Mouse (Mus musculus): Measurements from ENCODE around the gene Slc35f4. TPM values are rescaled to one million over a fixed set of nuclear protein-coding genes. Genes with fewer than 3 reads are reported as not detected.
A peak's percentile ranks its signal among the peaks of the same experiment; 100 is the strongest.

Gene Slc35f4
- polyA plus RNA-seq (2014; fragmentation: Nextera tagmentation; extraction: Ambion mirVana) = 24.9 and 38.7 TPM in 2 replicates

- Histone ChIP-seq H3K4me3 (ENCODE audit: low read depth, low read length) (peak within 1 kb of the TSS; percentile 63), H3K27ac (ENCODE audit: low read depth, low read length) (peak within 1 kb of the TSS; percentile 77), H3K4me1 (ENCODE audit: control insufficient read depth, insufficient read depth, low read length) (0 out of 2 replicates have a peak, but pooled peaks cover 3% of the 10 kb centered on the region), H3K9me3 (ENCODE audit: control insufficient read depth, low read length) (no peaks in the 10 kb centered on the region), H3K4me2 (ENCODE audit: low read depth, low read length) (peak within 1 kb of the TSS; percentile 80), H3K36me3 (ENCODE audit: control insufficient read depth, insufficient read depth, low read length) (no peaks in the 10 kb centered on the region), H3K9ac (replicated peaks; ENCODE audit: low read depth, low read length) (peak within 1 kb of the TSS; percentile 78), H3K27me3 (ENCODE audit: control insufficient read depth, insufficient read depth, low read length) (no peaks in the 10 kb centered on the region)
- peak; percentile 70; the same call in 1 of the 2 replicates for ATAC-seq (ENCODE audit: low read depth)
- 7% methylated on average over 6 of the region's 6 CpGs for WGBS
These were observed at the start of gene Slc35f4 for GRCm38 (mm10) chr14:49525931-49526291. Gene Slc35f4, minus strand, starts transcription at chr14:49526046.

- H3K27ac ChIP-seq (ENCODE audit: low read depth, low read length) = no peak overlapping the region
- H3K4me2 ChIP-seq (ENCODE audit: low read depth, low read length) = no peak overlapping the region
- H3K9me3 ChIP-seq (ENCODE audit: control insufficient read depth, low read length) = no peaks in the 10 kb centered on the region
- peak; percentile 66; the same call in 1 of the 2 replicates for ATAC-seq (ENCODE audit: low read depth)
- no peaks in the 10 kb centered on the region for H3K27me3 ChIP-seq (ENCODE audit: control insufficient read depth, insufficient read depth, low read length)
- no peak overlapping the region for H3K9ac ChIP-seq (replicated peaks; ENCODE audit: low read depth, low read length)
- H3K36me3 ChIP-seq (ENCODE audit: control insufficient read depth, insufficient read depth, low read length) = no peaks in the 10 kb centered on the region
- no peaks in the 10 kb centered on the region for H3K4me1 ChIP-seq (ENCODE audit: control insufficient read depth, insufficient read depth, low read length)
- H3K4me3 ChIP-seq (ENCODE audit: low read depth, low read length) = no peak overlapping the region
These were observed 42.5 kb upstream of the Slc35f4 start for GRCm38 (mm10) chr14:49568369-49568768.

- no peak for ATAC-seq (ENCODE audit: low read depth)
- no peak overlapping the region for H3K4me3 ChIP-seq (ENCODE audit: low read depth, low read length)
- 80% methylated on average over 2 of the region's 2 CpGs for WGBS
- H3K4me2 ChIP-seq (ENCODE audit: low read depth, low read length) = no peak overlapping the region
- H3K27ac ChIP-seq (ENCODE audit: low read depth, low read length) = no peak overlapping the region
- no peaks in the 10 kb centered on the region for H3K27me3 ChIP-seq (ENCODE audit: control insufficient read depth, insufficient read depth, low read length)
- no peak overlapping the region for H3K9ac ChIP-seq (replicated peaks; ENCODE audit: low read depth, low read length)
- H3K4me1 ChIP-seq (ENCODE audit: control insufficient read depth, insufficient read depth, low read length) = no peaks in the 10 kb centered on the region
- no peaks in the 10 kb centered on the region for H3K36me3 ChIP-seq (ENCODE audit: control insufficient read depth, insufficient read depth, low read length)
- no peaks in the 10 kb centered on the region for H3K9me3 ChIP-seq (ENCODE audit: control insufficient read depth, low read length)
These were observed 34.9 kb upstream of the Slc35f4 start for GRCm38 (mm10) chr14:49560706-49561105.

- Histone ChIP-seq H3K27ac (ENCODE audit: low read depth, low read length) (no peak overlapping the region), H3K4me3 (ENCODE audit: low read depth, low read length) (no peak overlapping the region)
These were observed 14.3 kb upstream of the Slc35f4 start for GRCm38 (mm10) chr14:49540104-49540503.

GRCm38 (mm10) chr14:49525176-49525930, 493 bp downstream of the Slc35f4 start:
- peak overlapping the region; percentile 78 for H3K9ac ChIP-seq (replicated peaks; ENCODE audit: low read depth, low read length)
- H3K4me2 ChIP-seq (ENCODE audit: low read depth, low read length) = peak overlapping the region; percentile 80
- H3K9me3 ChIP-seq (ENCODE audit: control insufficient read depth, low read length) = no peaks in the 10 kb centered on the region
- H3K4me1 ChIP-seq (ENCODE audit: control insufficient read depth, insufficient read depth, low read length) = 0 out of 2 replicates have a peak, but pooled peaks cover 3% of the 10 kb centered on the region
- no peaks in the 10 kb centered on the region for H3K36me3 ChIP-seq (ENCODE audit: control insufficient read depth, insufficient read depth, low read length)
- H3K27ac ChIP-seq (ENCODE audit: low read depth, low read length) = peak overlapping the region; percentile 77
- H3K27me3 ChIP-seq (ENCODE audit: control insufficient read depth, insufficient read depth, low read length) = no peaks in the 10 kb centered on the region
- H3K4me3 ChIP-seq (ENCODE audit: low read depth, low read length) = peak overlapping the region; percentile 63
- peak; percentile 90 for ATAC-seq (ENCODE audit: low read depth)
- WGBS = under 1% methylated on average over 62 of the region's 63 CpGs

More at GRCm38 (mm10) chr14:49540104-49540503, 14.3 kb upstream of the Slc35f4 start:
- 42% methylated on average over 1 of the region's 1 CpGs for WGBS
- no peaks in the 10 kb centered on the region for H3K27me3 ChIP-seq (ENCODE audit: control insufficient read depth, insufficient read depth, low read length)
- H3K9me3 ChIP-seq (ENCODE audit: control insufficient read depth, low read length) = no peaks in the 10 kb centered on the region
- no peak for ATAC-seq (ENCODE audit: low read depth)
- H3K4me2 ChIP-seq (ENCODE audit: low read depth, low read length) = no peak overlapping the region
- no peaks in the 10 kb centered on the region for H3K36me3 ChIP-seq (ENCODE audit: control insufficient read depth, insufficient read depth, low read length)
- no peaks in the 10 kb centered on the region for H3K4me1 ChIP-seq (ENCODE audit: control insufficient read depth, insufficient read depth, low read length)
- no peak overlapping the region for H3K9ac ChIP-seq (replicated peaks; ENCODE audit: low read depth, low read length)

- Histone ChIP-seq H3K9me3 (ENCODE audit: control insufficient read depth, low read length) (no peaks in the 10 kb centered on the region), H3K4me2 (ENCODE audit: low read depth, low read length) (peak overlapping the region; percentile 80), H3K27ac (ENCODE audit: low read depth, low read length) (no peak overlapping the region; the same call in 1 of the 2 replicates), H3K4me1 (ENCODE audit: control insufficient read depth, insufficient read depth, low read length) (0 out of 2 replicates have a peak, but pooled peaks cover 3% of the 10 kb centered on the region), H3K36me3 (ENCODE audit: control insufficient read depth, insufficient read depth, low read length) (no peaks in the 10 kb centered on the region), H3K9ac (replicated peaks; ENCODE audit: low read depth, low read length) (peak overlapping the region; percentile 78), H3K4me3 (ENCODE audit: low read depth, low read length) (peak overlapping the region; percentile 63), H3K27me3 (ENCODE audit: control insufficient read depth, insufficient read depth, low read length) (no peaks in the 10 kb centered on the region)
- ATAC-seq (ENCODE audit: low read depth) = peak; percentile 35
- 70% methylated on average over 8 of the region's 8 CpGs for WGBS
These were observed 1.2 kb downstream of the Slc35f4 start for GRCm38 (mm10) chr14:49524665-49525064.

GRCm38 (mm10) chr14:49515096-49515665, 10.7 kb downstream of the Slc35f4 start:
- H3K4me3 ChIP-seq (ENCODE audit: low read depth, low read length) = no peak overlapping the region
- H3K4me2 ChIP-seq (ENCODE audit: low read depth, low read length) = no peak overlapping the region
- 86% methylated on average over 2 of the region's 2 CpGs for WGBS
- H3K27me3 ChIP-seq (ENCODE audit: control insufficient read depth, insufficient read depth, low read length) = no peaks in the 10 kb centered on the region
- no peak overlapping the region for H3K27ac ChIP-seq (ENCODE audit: low read depth, low read length)
- H3K36me3 ChIP-seq (ENCODE audit: control insufficient read depth, insufficient read depth, low read length) = no peaks in the 10 kb centered on the region
- no peaks in the 10 kb centered on the region for H3K9me3 ChIP-seq (ENCODE audit: control insufficient read depth, low read length)
- ATAC-seq (ENCODE audit: low read depth) = no peak
- no peaks in the 10 kb centered on the region for H3K4me1 ChIP-seq (ENCODE audit: control insufficient read depth, insufficient read depth, low read length)
- H3K9ac ChIP-seq (replicated peaks; ENCODE audit: low read depth, low read length) = no peak overlapping the region

- H3K9me3 ChIP-seq (ENCODE audit: control insufficient read depth, low read length) = no peaks in the 10 kb centered on the region
- no peak overlapping the region for H3K27ac ChIP-seq (ENCODE audit: low read depth, low read length)
- no peak overlapping the region for H3K9ac ChIP-seq (replicated peaks; ENCODE audit: low read depth, low read length)
- no peak overlapping the region for H3K4me3 ChIP-seq (ENCODE audit: low read depth, low read length)
- no peak for ATAC-seq (ENCODE audit: low read depth)
- no peaks in the 10 kb centered on the region for H3K27me3 ChIP-seq (ENCODE audit: control insufficient read depth, insufficient read depth, low read length)
- no peaks in the 10 kb centered on the region for H3K36me3 ChIP-seq (ENCODE audit: control insufficient read depth, insufficient read depth, low read length)
- H3K4me1 ChIP-seq (ENCODE audit: control insufficient read depth, insufficient read depth, low read length) = no peaks in the 10 kb centered on the region
- no peak overlapping the region for H3K4me2 ChIP-seq (ENCODE audit: low read depth, low read length)
- 74% methylated on average over 2 of the region's 2 CpGs for WGBS
These were observed 11.7 kb downstream of the Slc35f4 start for GRCm38 (mm10) chr14:49514137-49514536.

GRCm38 (mm10) chr14:49495192-49495591, 30.7 kb downstream of the Slc35f4 start:
- Histone ChIP-seq H3K36me3 (ENCODE audit: control insufficient read depth, insufficient read depth, low read length) (no peaks in the 10 kb centered on the region), H3K27me3 (ENCODE audit: control insufficient read depth, insufficient read depth, low read length) (no peaks in the 10 kb centered on the region), H3K9ac (replicated peaks; ENCODE audit: low read depth, low read length) (no peak overlapping the region), H3K27ac (ENCODE audit: low read depth, low read length) (no peak overlapping the region), H3K4me2 (ENCODE audit: low read depth, low read length) (no peak overlapping the region), H3K9me3 (ENCODE audit: control insufficient read depth, low read length) (no peaks in the 10 kb centered on the region), H3K4me1 (ENCODE audit: control insufficient read depth, insufficient read depth, low read length) (no peaks in the 10 kb centered on the region), H3K4me3 (ENCODE audit: low read depth, low read length) (no peak overlapping the region)
- no peak for ATAC-seq (ENCODE audit: low read depth)
- 88% methylated on average over 1 of the region's 1 CpGs for WGBS
